Mouse (Mus musculus) layer of hippocampus, adult 8-10 months (tissue): ENCODE results near the gene Mvk. TPM values are rescaled to one million over a fixed set of nuclear protein-coding genes. Genes with fewer than 3 reads are reported as not detected.

Source experiments
- DNase-seq, 2 experiments: peaks; one replicate each; pipeline ENCODE4 v3.0.0; 2022; ENCODE audit warnings: low spot score in 2 of 2
- microRNA-seq, 2 experiments: library from miRNA; unstranded; fragments of <30 nt; microRNA quantifications; one replicate each; pipeline ENCODE4 v1.2.0; 2022
- total RNA-seq, 4 experiments: library from RNA; stranded (reverse); gene quantifications; 2 replicates each; pipeline ENCODE4 v1.2.4; 2022

Mvk gene
- total RNA-seq, 4 experiments from 2014 or later, result 22.8 to 36.2 (median 31.2) TPM

GRCm38 (mm10) chr5:114509461-114509860, 65.4 kb downstream of the Mvk start:
- no peak for DNase-seq

Small RNA genes lying within 50 kb of the gene (microRNA-seq; reads per million reads assigned to microRNA genes)
- gene Mir7027, result 0.32 to 1.3 reads per million in 2 experiments

Other genes with a start within 250 kb of the Mvk start
- gene Foxn4, start 170.5 kb upstream of the Mvk start, total RNA-seq, result not detected
- 1 to 10 TPM; 2.3 to 5.7 (median 4.3) TPM for gene Myo1h, start 155.1 kb upstream of the Mvk start, total RNA-seq
- gene Kctd10, start 63.8 kb upstream of the Mvk start, total RNA-seq, result 10 to 100 TPM; 51.1 to 53.5 (median 53.1) TPM
- 10 to 100 TPM; 74.5 to 85.7 (median 77.6) TPM for gene Ube3b, start 63.7 kb upstream of the Mvk start, total RNA-seq
- gene Mmab, start 209 bp upstream of the Mvk start, total RNA-seq, result 10 to 100 TPM; 19.0 to 20.6 (median 19.4) TPM
- 1 to 10 TPM; 4.9 to 7.2 (median 6.7) TPM for gene Fam222a, start 123.7 kb downstream of the Mvk start, total RNA-seq
- gene Trpv4, start 214.2 kb downstream of the Mvk start, total RNA-seq, result 1 to 10 TPM; 1.6 to 2.5 (median 1.9) TPM
- 10 to 100 TPM; 26.3 to 46.1 (median 33.8) TPM for gene Gltp, start 246.7 kb downstream of the Mvk start, total RNA-seq